Mouse (Mus musculus) spleen, adult 2 months (tissue): ENCODE measurements around the gene Iqck.

Experiments
- CTCF ChIP-seq: fragments of 200-500 bp; IDR thresholded peaks from 2 replicates; pipeline ENCODE4 v1.5.1; 2011; ENCODE audit warnings: mild to moderate bottlenecking, inconsistent platforms; ENCODE audit not compliant: insufficient read depth, insufficient read length, insufficient replicate concordance; ENCODE audit errors: extremely low read depth
- POLR2A ChIP-seq: fragments of 200-500 bp; IDR thresholded peaks from 2 replicates; pipeline ENCODE4 v1.6.1; 2011; ENCODE audit warnings: low read depth, low read length, inconsistent platforms

GRCm38 (mm10) chr7:118895469-118896450 is 40.2 kb downstream of the Iqck start:
- TF ChIP-seq CTCF: no peak
- no peak for TF ChIP-seq POLR2A
